Mouse (Mus musculus) urinary bladder, adult 18-20 months (tissue): ENCODE data around the gene Fbxo22.
"Not testable (repeated sequence)": the region's sequence is repeated elsewhere in the genome, so short reads cannot be mapped to it uniquely, and the experiment has no call there.

ENCODE experiments used
- DNase-seq, 2 experiments: peaks; one replicate each; pipeline ENCODE4 v3.0.0; 2022; ENCODE audit warnings: low spot score in 2 of 2, mixed read lengths in 2 of 2

The Fbxo22 gene

GRCm38 (mm10) chr9:55208790-55209481 is at the start of gene Fbxo22:
Gene Fbxo22 (plus strand): TSS chr9:55208925.
- DNase-seq = peak; percentile 76 to 79

DNA sequence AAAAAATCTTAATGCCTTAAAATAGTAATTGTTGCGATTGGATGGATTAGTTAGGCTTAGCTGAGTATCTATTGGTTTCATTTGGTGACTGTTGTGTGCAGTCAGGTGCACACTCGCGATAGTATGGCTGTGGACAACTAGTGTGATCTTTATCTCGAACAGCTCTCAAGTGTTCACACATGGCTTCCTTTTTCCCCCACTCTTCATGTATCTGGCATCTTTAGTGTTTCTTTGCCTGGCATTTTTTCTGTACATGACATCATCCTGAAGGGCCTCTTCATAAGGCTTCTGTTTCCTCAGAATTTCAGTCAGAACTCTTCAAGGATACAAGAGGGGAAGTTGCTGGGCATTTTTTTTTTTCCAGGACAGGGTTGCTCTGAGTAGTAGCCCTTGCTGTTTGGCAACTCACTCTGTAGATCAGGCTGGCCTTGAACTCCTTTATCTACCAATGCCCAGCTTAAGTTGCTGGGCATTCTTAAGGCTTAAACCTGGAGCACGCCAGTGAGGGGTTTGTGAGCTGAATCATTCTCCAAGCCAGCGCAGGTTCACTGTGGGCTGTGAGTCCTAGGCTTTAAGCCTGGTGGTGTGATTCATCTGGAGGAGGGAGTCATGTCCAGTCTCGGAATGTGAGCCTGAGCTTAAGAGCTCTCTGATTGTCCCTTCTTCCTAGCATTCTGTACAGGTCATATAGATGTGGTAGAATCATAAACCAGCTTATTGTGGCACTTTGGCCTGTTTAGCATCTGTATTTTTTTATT is 37.9 kb upstream of the Fbxo22 start:
- DNase-seq = no peak

DNA sequence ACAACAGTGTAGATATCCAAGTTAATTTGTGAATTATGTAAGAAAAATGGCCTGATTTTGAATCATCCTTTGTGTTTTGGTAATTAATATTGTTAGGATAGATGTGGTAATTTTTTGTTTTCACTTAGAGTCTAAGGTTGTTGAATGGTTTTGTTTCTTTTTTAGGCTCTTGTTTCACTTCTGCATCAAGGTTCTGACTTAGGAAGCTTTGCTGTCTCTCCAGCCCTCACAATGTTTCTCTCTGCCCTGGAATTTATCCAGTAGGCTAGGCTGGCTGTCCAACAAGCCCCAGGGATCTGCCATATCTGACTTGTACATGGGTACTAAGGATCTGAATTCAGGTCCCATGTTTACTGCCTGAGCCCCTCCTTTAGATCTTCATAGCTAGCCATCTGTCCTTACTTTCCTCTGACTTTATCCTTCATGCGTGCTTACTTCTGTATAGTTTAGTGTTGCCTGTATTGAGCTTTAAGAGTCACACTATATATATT is 36.5 kb upstream of the Fbxo22 start:
- DNase-seq = no peak

DNA sequence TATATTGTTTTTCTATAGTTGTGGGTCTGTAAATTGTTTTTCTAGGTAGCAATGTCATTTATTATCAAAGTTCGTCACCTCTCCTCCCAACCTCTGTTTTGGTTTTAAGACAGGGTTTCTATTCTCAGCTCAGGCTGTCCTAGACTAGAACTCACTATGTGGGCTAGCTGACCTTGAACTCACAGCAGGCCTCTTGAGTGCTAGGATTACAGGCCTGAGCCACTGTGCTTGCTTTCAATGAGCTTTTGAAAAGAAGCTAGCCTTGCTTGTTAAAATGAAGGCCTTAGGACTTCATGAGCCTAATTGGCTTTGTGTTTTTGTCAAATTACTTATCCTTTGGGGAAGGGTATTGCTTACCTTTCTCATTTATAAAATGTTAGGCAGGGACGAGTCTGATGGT is 34.5 kb upstream of the Fbxo22 start:
- DNase-seq = no peak

GRCm38 (mm10) chr9:55195876-55196275 is 12.8 kb upstream of the Fbxo22 start:
- DNase-seq = no peak

DNA sequence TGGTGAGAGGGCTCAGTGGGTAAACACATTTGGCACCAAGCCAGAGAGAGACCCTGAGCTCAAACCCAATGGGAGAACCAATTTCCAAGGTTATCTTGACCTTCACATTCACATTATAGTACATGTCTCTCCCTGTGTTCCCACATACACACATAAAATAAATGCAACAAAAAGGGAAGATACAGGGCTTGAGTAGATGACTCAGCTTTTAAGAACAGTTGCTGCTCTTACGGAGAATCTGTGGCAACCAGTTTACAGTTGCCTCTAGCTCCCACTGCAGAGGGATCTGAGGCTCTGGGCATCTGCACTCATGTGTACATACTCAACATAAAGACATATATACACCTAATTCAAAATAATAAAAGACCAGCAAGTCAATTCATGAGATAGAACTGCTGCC is 10.5 kb upstream of the Fbxo22 start:
- DNase-seq = no peak

- DNase-seq = no peak
These were observed 9.4 kb upstream of the Fbxo22 start for GRCm38 (mm10) chr9:55199348-55199747.

DNA sequence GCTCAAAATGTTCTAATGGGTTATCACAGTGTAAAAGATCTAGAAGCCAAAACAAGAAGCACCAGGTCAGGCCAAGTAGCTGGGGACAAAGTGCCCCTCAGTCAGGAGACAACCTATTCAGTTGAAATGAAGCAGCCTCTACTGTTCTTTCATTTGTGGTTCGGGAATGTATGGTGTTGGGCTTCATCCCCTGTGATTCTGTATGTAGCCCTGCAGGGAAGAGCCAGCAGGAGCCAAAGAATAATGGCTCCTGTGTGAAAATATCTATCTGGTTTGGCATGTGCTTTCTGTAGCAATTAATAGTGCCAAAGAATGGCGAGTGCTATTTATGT is 301 bp upstream of the Fbxo22 start:
- no peak for DNase-seq

- DNase-seq = no peak
These were observed 2.9 kb downstream of the Fbxo22 start for GRCm38 (mm10) chr9:55211611-55212010.

DNA sequence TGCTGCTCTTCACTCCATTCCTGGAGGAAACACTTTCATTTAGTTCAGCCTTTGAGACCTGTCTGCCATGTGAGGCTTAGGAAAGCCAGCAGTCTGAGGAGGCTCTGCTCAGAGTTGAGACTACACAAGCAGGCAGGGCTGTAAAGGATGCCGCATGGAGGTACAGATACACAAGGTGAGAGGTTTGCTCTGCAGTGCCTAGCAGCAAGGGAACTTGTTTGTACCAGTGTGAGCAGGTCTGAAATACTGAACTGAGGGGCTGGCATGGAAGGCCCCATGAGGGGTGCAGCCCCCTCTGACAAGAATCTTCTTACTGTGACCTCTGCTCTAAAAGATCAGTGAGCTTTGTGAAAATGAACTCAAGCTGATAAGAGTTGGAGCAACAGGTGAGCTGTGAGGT is 4.7 kb downstream of the Fbxo22 start:
- DNase-seq = no peak

GRCm38 (mm10) chr9:55215056-55215455 is 6.3 kb downstream of the Fbxo22 start:
- DNase-seq = no peak

DNA sequence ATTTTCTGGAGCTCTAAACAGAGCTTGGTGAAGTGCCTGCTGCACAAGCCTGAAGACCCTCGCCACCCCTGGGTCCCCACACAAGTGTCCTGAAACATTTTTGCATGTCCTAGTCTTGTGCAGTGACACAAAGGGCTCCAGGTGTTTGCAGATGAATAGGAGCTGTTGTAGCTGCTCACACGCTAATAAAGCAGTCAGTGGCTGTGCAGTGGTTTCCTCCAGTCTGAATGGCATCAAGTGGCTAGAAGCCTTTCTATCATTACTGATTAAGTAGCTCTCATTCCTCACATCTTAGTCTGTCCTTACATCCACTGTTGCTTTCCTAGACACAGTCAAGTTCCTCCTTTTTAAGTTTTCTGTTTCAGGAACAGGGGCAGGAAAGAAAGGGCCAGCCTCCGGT is 6.9 kb downstream of the Fbxo22 start:
- DNase-seq = no peak

- no peak for DNase-seq
These were observed 7.4 kb downstream of the Fbxo22 start for GRCm38 (mm10) chr9:55216078-55216477.

- DNase-seq = no peak
These were observed 8.7 kb downstream of the Fbxo22 start for GRCm38 (mm10) chr9:55217381-55217780.

DNA sequence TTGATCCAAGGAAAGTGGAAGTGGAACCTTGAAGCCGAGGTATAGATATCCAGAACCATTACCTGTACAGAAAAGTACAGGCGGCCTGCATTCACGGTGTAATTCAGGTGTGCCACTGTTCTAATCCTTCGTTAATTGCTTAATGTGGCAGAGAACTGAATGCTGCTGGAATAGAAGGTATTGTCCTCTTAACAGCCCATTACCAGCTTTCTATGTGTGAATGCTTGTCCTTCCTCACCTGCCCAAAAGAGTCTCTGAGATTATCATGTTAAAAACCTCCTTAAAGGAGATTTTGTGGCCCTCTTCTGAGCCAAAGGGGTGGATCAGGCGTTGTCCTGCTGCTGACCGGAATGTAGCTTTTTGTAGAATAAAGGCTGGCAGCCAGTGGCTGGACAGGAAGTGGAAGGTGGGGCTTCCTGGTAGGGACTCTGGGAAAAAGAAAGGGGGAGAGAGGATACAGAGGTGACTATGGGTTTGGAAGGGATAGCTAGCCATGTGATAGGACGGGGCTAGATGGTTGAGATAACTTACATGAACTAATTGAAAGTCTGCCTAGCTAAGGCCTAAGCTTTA is 16.5 kb downstream of the Fbxo22 start:
- no peak for DNase-seq

GRCm38 (mm10) chr9:55226251-55226650 is 17.5 kb downstream of the Fbxo22 start:
- no peak for DNase-seq

DNA sequence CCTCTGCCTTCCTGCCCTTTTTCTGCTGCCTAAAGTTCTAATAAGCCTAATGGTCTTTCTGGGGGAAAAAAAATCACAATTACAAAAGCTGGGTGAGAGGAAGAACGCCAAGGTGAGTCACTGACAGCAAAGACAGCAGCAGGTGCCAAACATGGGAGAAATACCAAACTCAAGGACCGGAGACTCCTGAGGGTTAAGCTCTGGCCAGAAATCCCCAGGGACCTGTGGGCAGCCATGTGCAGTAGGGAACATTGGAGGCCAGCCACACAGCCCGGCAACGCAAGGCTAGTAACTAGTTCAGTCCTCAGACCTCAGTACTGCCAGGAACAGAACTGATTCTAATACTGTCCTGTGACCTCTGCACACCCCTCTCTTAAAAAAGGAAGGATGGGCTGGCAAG is 19.4 kb downstream of the Fbxo22 start:
- no peak for DNase-seq

GRCm38 (mm10) chr9:55229010-55229409 is 20.3 kb downstream of the Fbxo22 start:
- DNase-seq = no peak

DNA sequence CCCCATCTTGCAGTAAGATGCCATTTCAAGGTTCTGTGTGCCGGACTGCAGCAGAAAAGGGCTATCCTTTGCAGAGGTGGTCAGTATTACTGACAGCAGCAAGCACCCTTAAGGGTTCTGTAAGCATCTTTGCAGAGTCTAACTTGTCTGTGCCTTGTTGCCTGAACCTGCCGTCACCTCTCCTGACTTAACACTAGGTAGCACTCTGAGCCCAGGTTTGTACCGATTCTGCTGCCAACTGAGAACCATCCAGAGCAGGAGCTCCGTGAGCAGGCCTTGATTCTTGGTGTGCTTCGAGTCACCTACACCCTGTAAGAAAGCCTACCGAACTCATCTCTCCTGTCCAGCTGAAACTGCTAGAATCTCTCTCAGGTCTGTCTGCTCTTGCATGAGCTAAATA is 22.8 kb downstream of the Fbxo22 start:
- no peak for DNase-seq

DNA sequence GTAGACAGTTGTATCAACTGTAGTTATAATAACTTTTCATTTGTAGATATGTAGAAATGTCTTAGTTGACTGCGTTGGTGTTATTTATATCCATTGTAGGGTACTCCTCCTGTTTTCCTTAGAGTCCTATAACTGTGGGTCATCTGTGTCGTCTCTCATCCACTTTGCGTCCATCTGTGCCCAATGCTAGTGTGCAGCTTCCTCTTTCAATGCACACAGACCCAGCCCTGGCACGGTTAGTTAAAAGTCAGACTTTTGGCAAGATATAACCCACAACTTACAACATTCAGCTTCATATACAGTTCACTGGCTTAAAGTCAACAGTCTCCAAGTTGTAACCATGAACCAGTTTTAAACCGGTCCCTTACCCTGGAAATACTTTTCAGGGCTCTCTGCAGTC is 23.4 kb downstream of the Fbxo22 start:
- DNase-seq = no peak

DNA sequence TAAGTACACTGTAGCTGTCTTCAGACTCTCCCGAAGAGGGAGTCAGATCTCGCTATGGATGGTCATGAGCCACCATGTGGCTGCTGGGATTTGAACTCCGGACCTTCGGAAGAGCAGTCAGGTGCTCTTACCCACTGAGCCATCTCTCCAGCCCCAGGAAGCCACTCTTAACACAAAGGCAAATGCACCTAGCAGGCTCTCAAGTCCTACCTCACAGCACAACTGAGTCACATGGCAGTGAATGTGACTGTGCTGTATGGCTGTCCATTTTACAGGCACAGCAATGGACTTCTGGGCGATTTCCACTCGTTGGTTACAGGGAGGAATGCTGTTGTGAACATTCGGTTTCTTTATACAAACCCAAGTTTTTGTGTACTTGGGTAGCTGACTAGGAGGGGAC is 23.9 kb downstream of the Fbxo22 start:
- no peak for DNase-seq

GRCm38 (mm10) chr9:55233076-55233475 is 24.4 kb downstream of the Fbxo22 start:
- DNase-seq = not testable (repeated sequence)
